Comparison of ENCODE assay signal across 15 mouse cellular contexts in the genomic region with DNA sequence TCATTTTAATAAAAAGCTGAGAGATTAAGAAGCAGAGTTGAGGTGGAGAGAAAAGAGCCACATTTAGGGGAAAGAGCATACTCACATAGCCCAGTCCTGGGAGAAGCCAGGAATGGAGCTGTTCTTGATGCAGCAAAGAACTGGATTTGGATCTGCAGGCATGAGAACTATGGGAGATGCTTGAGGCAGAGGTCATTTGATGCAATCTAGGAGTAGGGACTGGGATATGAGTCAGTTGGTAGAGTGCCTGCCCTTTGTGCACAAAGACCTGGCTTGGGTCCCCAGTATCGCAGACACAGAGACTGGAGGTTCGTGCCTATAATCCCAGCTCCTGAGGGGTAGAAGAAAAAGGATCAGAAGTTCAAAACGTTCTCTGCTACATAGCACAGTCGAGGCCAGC. TPM values are rescaled to one million over a fixed set of nuclear protein-coding genes. Genes with fewer than 3 reads are reported as not detected.
DNase-seq lines count a peak whose midpoint lies in the region; ATAC-seq and TF ChIP-seq lines count a peak whose summit lies in the region.
"Had no signal": no experiment of that assay in that cellular context is flagged by ENCODE, and none has a peak within 500 bp of the region (broad histone marks: within the 10 kb centered on the region; RNA-seq: fewer than 3 reads in every experiment).

No protein-coding gene starts in this region.

- ATAC-seq in lung, embryonic 14.5 days (ENCODE audit: insufficient read depth), result no peak
- ATAC-seq in stomach, embryonic 16.5 days (ENCODE audit: insufficient read depth, low FRiP score), result no peak
- no peak for ATAC-seq in forebrain, embryonic 16.5 days
- ATAC-seq: inflammation-experienced regulatory T-cells, adult 6 months; liver, embryonic 12.5 days had no signal

- H3K9me3 ChIP-seq in lung, embryonic 14.5 days (ENCODE audit: low read depth, low read length), result no peaks in the 10 kb centered on the region
- no peaks in the 10 kb centered on the region for H3K9me3 ChIP-seq in stomach, embryonic 16.5 days (replicated peaks; ENCODE audit: control insufficient read depth, low read length)
- H3K9me3 ChIP-seq in forebrain, embryonic 16.5 days (ENCODE audit: control insufficient read depth, low read length), result no peaks in the 10 kb centered on the region
- H3K9me3 ChIP-seq: heart, embryonic 15.5 days; liver, embryonic 12.5 days had no signal

- no peak overlapping the region for H3K4me2 ChIP-seq in lung, embryonic 14.5 days
- no peak overlapping the region for H3K4me2 ChIP-seq in stomach, embryonic 16.5 days (ENCODE audit: low read depth, low read length)
- no peak overlapping the region for H3K4me2 ChIP-seq in forebrain, embryonic 16.5 days (ENCODE audit: low read length)
- H3K4me2 ChIP-seq: heart, embryonic 15.5 days; liver, embryonic 12.5 days had no signal

- no peaks in the 10 kb centered on the region for H3K27me3 ChIP-seq in lung, embryonic 14.5 days (ENCODE audit: insufficient read depth, low read length)
- no peaks in the 10 kb centered on the region for H3K27me3 ChIP-seq in stomach, embryonic 16.5 days (ENCODE audit: control insufficient read depth, insufficient read depth, low read length)
- no peaks in the 10 kb centered on the region for H3K27me3 ChIP-seq in forebrain, embryonic 16.5 days (replicated peaks; ENCODE audit: control insufficient read depth, insufficient read depth, low read length)
- H3K27me3 ChIP-seq: heart, embryonic 15.5 days; liver, embryonic 12.5 days had no signal

- H3K9ac ChIP-seq in lung, embryonic 14.5 days, result no peak overlapping the region
- no peak overlapping the region for H3K9ac ChIP-seq in stomach, embryonic 16.5 days (ENCODE audit: low read length)
- H3K9ac ChIP-seq in forebrain, embryonic 16.5 days (replicated peaks; ENCODE audit: low read depth, low read length), result no peak overlapping the region
- H3K9ac ChIP-seq: heart, embryonic 15.5 days; liver, embryonic 12.5 days had no signal

- peak; percentile 75 for DNase-seq in adrenal gland, adult 2 months
- DNase-seq in adrenal gland, adult 18-20 months (ENCODE audit: low spot score in 2 of 2), result no peak
- no peak for DNase-seq in lung, embryonic 14.5 days
- no peak for DNase-seq in lung, postnatal 36 days
- DNase-seq in kidney, adult 8-10 months, result no peak
- DNase-seq: cerebellum, adult 11 months; kidney, postnatal 14 days; midbrain, embryonic 14.5 days had no signal

- no peak for TF ChIP-seq CTCF in lung, embryonic 14.5 days (IDR thresholded peaks at IDR 0.05; ENCODE audit: low read depth)

- no peak overlapping the region for H3K4me3 ChIP-seq in lung, embryonic 14.5 days (ENCODE audit: low read depth, low read length)
- no peak overlapping the region for H3K4me3 ChIP-seq in brown adipose tissue, adult 24 weeks (ENCODE audit: insufficient read depth, low read depth, low read length)
- no peak overlapping the region for H3K4me3 ChIP-seq in stomach, embryonic 16.5 days (replicated peaks; ENCODE audit: low read length)
- H3K4me3 ChIP-seq in forebrain, embryonic 16.5 days (replicated peaks; ENCODE audit: low read length), result no peak overlapping the region
- H3K4me3 ChIP-seq: heart, embryonic 15.5 days; liver, embryonic 12.5 days had no signal

- peak overlapping the region; percentile 65; the same call in 1 of the 2 replicates for H3K27ac ChIP-seq in lung, embryonic 14.5 days (ENCODE audit: low read depth)
- H3K27ac ChIP-seq in brown adipose tissue, adult 24 weeks (replicated peaks; ENCODE audit: low read depth, low read length), result peak overlapping the region; percentile 89
- H3K27ac ChIP-seq in stomach, embryonic 16.5 days (ENCODE audit: low read length), result peak overlapping the region; percentile 85
- H3K27ac ChIP-seq in forebrain, embryonic 16.5 days (ENCODE audit: low read length), result no peak overlapping the region
- H3K27ac ChIP-seq: liver, embryonic 12.5 days; macrophage had no signal

- 56% methylated on average over 4 of the region's 4 CpGs for WGBS in lung, embryonic 14.5 days
- WGBS in stomach, embryonic 16.5 days, result 41% methylated on average over 4 of the region's 4 CpGs
- 55% methylated on average over 4 of the region's 4 CpGs for whole genome bisulfite sequencing in forebrain, embryonic 16.5 days

- peaks cover 19% of the 10 kb centered on the region for H3K4me1 ChIP-seq in lung, embryonic 14.5 days (ENCODE audit: insufficient read depth)
- H3K4me1 ChIP-seq in brown adipose tissue, adult 24 weeks (ENCODE audit: control insufficient read depth, insufficient read depth, insufficient read length, low read length), result peaks cover 50% of the 10 kb centered on the region
- peaks cover 19% of the 10 kb centered on the region for H3K4me1 ChIP-seq in stomach, embryonic 16.5 days (ENCODE audit: control insufficient read depth, insufficient read depth, low read length)
- H3K4me1 ChIP-seq in forebrain, embryonic 16.5 days (replicated peaks; ENCODE audit: control insufficient read depth, insufficient read depth, low read length), result no peaks in the 10 kb centered on the region
- H3K4me1 ChIP-seq: liver, embryonic 12.5 days had no signal

- no peaks in the 10 kb centered on the region for H3K36me3 ChIP-seq in lung, embryonic 14.5 days (ENCODE audit: insufficient read depth)
- H3K36me3 ChIP-seq in stomach, embryonic 16.5 days (ENCODE audit: control insufficient read depth, insufficient read depth, low read length), result no peaks in the 10 kb centered on the region
- no peaks in the 10 kb centered on the region for H3K36me3 ChIP-seq in forebrain, embryonic 16.5 days (ENCODE audit: control insufficient read depth, insufficient read depth)
- H3K36me3 ChIP-seq: heart, embryonic 15.5 days; liver, embryonic 12.5 days had no signal

RNA-seq across cellular contexts. Expression of gene Amotl2, which starts 38.7 kb away (rescaled TPM):
- 100 to 1,000 TPM; 154 to 186 TPM for total RNA-seq in adrenal gland, adult 2 months (2021)
- 116 and 153 TPM in 2 replicates for polyA plus RNA-seq in adrenal gland, adult 2 months (2012; rRNA removed)
- 100 to 1,000 TPM in 1 of 2 experiments, 10 to 100 TPM in 1; 73.0 to 202 TPM for total RNA-seq in adrenal gland, adult 18-20 months (2021)
- polyA plus RNA-seq in lung, embryonic 14.5 days (2014; fragmentation: Nextera tagmentation; extraction: Ambion mirVana), result 40.3 and 49.4 TPM in 2 replicates
- 33.0 and 42.2 TPM in 2 replicates for polyA plus RNA-seq in brown adipose tissue, adult 24 weeks (2012; ENCODE audit: insufficient read depth, insufficient read length, missing spikeins)
- polyA plus RNA-seq in stomach, embryonic 16.5 days (2015; fragmentation: Nextera tagmentation; extraction: Ambion mirVana), result 21.1 and 26.3 TPM in 2 replicates
- polyA plus RNA-seq in forebrain, embryonic 16.5 days (2015; fragmentation: Nextera tagmentation; extraction: Ambion mirVana), result 53.4 and 62.5 TPM in 2 replicates
